Mouse (Mus musculus): ENCODE data around the gene Pgam1. TPM values are rescaled to one million over a fixed set of nuclear protein-coding genes. Genes with fewer than 3 reads are reported as not detected.

Pgam1 gene
- total and polyA plus RNA-seq, 2 experiments from 2014 or later: 416 to 537 TPM

- no peak overlapping the region for H3K9ac ChIP-seq
- 93% methylated on average over 7 of the region's 7 CpGs for WGBS
- ATAC-seq: no peak
These were observed 32.1 kb downstream of the Pgam1 start for GRCm38 (mm10) chr19:41943841-41944240.

DNA sequence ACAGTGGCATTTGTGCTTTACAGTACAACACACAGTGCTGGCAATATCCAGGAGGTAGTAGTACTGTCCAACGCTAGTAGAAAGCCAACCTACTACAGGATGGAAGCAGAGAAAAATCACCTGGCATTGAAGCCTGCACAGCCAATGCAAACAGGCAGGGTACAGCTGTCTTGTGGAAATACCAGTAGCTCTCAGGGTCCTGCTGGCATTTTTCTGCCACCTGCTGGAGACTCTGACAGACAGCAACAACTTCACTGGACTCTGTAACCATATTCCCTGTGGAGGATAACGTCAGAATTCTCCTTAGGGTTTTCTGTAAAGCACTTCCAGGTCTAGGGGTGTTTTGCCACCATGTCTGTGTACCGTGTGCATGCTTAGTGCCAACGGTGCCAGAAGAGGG lies 40.6 kb downstream of the Pgam1 start:
- Histone ChIP-seq H3K27ac (ENCODE audit: low read depth, low read length) (no peak overlapping the region), H3K27me3 (ENCODE audit: insufficient read depth, low read length) (no peaks in the 10 kb centered on the region), H3K4me3 (ENCODE audit: low read depth, low read length) (no peak overlapping the region), H3K9me3 (ENCODE audit: low read length) (no peaks in the 10 kb centered on the region), H3K9ac (no peak overlapping the region), H3K4me2 (ENCODE audit: low read depth) (no peak overlapping the region), H3K36me3 (ENCODE audit: insufficient read depth) (peaks cover 78% of the 10 kb centered on the region), H3K4me1 (ENCODE audit: insufficient read depth) (no peaks in the 10 kb centered on the region)
- ATAC-seq: peak; percentile 54
- peak; percentile 30 for DNase-seq
- TF ChIP-seq CTCF (IDR thresholded peaks at IDR 0.05; ENCODE audit: low read depth): peak; percentile 52; the same call in 1 of the 2 replicates
- WGBS: 86% methylated on average over 4 of the region's 4 CpGs

More at GRCm38 (mm10) chr19:41943841-41944240, 32.1 kb downstream of the Pgam1 start:
- DNase-seq: no peak
- no peaks in the 10 kb centered on the region for H3K27me3 ChIP-seq (ENCODE audit: insufficient read depth, low read length)
- H3K4me2 ChIP-seq (ENCODE audit: low read depth): no peak overlapping the region
- no peak overlapping the region for H3K4me3 ChIP-seq (ENCODE audit: low read depth, low read length)
- H3K9me3 ChIP-seq (ENCODE audit: low read length): no peaks in the 10 kb centered on the region
- TF ChIP-seq CTCF (IDR thresholded peaks at IDR 0.05; ENCODE audit: low read depth): no peak
- H3K36me3 ChIP-seq (ENCODE audit: insufficient read depth): peaks cover 84% of the 10 kb centered on the region
- H3K4me1 ChIP-seq (ENCODE audit: insufficient read depth): no peaks in the 10 kb centered on the region
- no peak overlapping the region for H3K27ac ChIP-seq (ENCODE audit: low read depth, low read length)

DNA sequence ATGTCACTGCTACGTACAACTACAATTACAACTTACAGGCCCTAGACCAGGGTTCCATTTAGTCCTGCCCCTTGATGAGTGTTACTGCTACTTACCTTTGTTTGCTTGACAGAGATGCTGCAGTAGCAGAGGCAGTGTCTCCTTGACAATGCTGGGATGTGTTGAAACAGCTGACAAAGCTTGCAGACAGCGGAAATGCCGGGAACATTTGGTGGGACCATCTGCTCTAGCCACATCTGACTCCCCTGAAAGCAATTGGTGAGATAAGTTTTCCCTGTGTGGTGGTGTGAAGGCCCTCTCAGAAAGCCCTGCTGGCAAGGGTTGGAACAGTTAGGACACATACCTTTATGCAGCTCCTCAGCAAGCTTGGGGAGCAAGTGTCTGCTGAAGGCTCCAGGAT lies 41.9 kb downstream of the Pgam1 start:
- Histone ChIP-seq H3K4me2 (ENCODE audit: low read depth) (no peak overlapping the region), H3K36me3 (ENCODE audit: insufficient read depth) (peaks cover 81% of the 10 kb centered on the region), H3K27me3 (ENCODE audit: insufficient read depth, low read length) (no peaks in the 10 kb centered on the region), H3K27ac (ENCODE audit: low read depth, low read length) (no peak overlapping the region), H3K4me1 (ENCODE audit: insufficient read depth) (no peaks in the 10 kb centered on the region), H3K4me3 (ENCODE audit: low read depth, low read length) (no peak overlapping the region), H3K9ac (no peak overlapping the region), H3K9me3 (ENCODE audit: low read length) (no peaks in the 10 kb centered on the region)
- WGBS: 92% methylated on average over 3 of the region's 3 CpGs
- TF ChIP-seq CTCF (IDR thresholded peaks at IDR 0.05; ENCODE audit: low read depth): no peak
- no peak for ATAC-seq
- DNase-seq: no peak

Other genes with a start within 250 kb of the Pgam1 start
- 37.2 and 61.8 TPM in 2 replicates for gene Slit1, start 168.3 kb upstream of the Pgam1 start, total RNA-seq (2014; rRNA removed)
- 8.7 and 13.4 TPM in 2 replicates for gene Slit1, start 168.3 kb upstream of the Pgam1 start, polyA plus RNA-seq (2015; fragmentation: Nextera tagmentation; extraction: Ambion mirVana)
- gene Arhgap19, start 109.9 kb upstream of the Pgam1 start, total RNA-seq (2014; rRNA removed): 3.9 and 6.0 TPM in 2 replicates
- 3.1 and 3.2 TPM in 2 replicates for gene Arhgap19, start 109.9 kb upstream of the Pgam1 start, polyA plus RNA-seq (2015; fragmentation: Nextera tagmentation; extraction: Ambion mirVana)
- 40.2 and 43.4 TPM in 2 replicates for gene Frat1, start 82.0 kb upstream of the Pgam1 start, total RNA-seq (2014; rRNA removed)
- gene Frat1, start 82.0 kb upstream of the Pgam1 start, polyA plus RNA-seq (2015; fragmentation: Nextera tagmentation; extraction: Ambion mirVana): 48.2 and 52.3 TPM in 2 replicates
- gene Frat2, start 63.8 kb upstream of the Pgam1 start, total RNA-seq (2014; rRNA removed): 14.4 and 22.4 TPM in 2 replicates
- 14.8 and 15.5 TPM in 2 replicates for gene Frat2, start 63.8 kb upstream of the Pgam1 start, polyA plus RNA-seq (2015; fragmentation: Nextera tagmentation; extraction: Ambion mirVana)
- gene Rrp12, start 15.8 kb upstream of the Pgam1 start, total RNA-seq (2014; rRNA removed): 17.0 and 19.5 TPM in 2 replicates
- 12.3 and 14.4 TPM in 2 replicates for gene Rrp12, start 15.8 kb upstream of the Pgam1 start, polyA plus RNA-seq (2015; fragmentation: Nextera tagmentation; extraction: Ambion mirVana)
- 29.6 and 33.3 TPM in 2 replicates for gene Exosc1, start 21.5 kb downstream of the Pgam1 start, total RNA-seq (2014; rRNA removed)
- 69.4 and 71.0 TPM in 2 replicates for gene Exosc1, start 21.5 kb downstream of the Pgam1 start, polyA plus RNA-seq (2015; fragmentation: Nextera tagmentation; extraction: Ambion mirVana)
- gene Zdhhc16, start 21.6 kb downstream of the Pgam1 start, total RNA-seq (2014; rRNA removed): 53.3 and 58.6 TPM in 2 replicates
- gene Zdhhc16, start 21.6 kb downstream of the Pgam1 start, polyA plus RNA-seq (2015; fragmentation: Nextera tagmentation; extraction: Ambion mirVana): 96.8 and 97.4 TPM in 2 replicates
- 42.2 and 66.5 TPM in 2 replicates for gene Mms19, start 69.2 kb downstream of the Pgam1 start, total RNA-seq (2014; rRNA removed)
- 17.4 and 25.8 TPM in 2 replicates for gene Mms19, start 69.2 kb downstream of the Pgam1 start, polyA plus RNA-seq (2015; fragmentation: Nextera tagmentation; extraction: Ambion mirVana)
- gene Ubtd1, start 69.8 kb downstream of the Pgam1 start, total RNA-seq (2014; rRNA removed): 18.7 and 22.2 TPM in 2 replicates
- gene Ubtd1, start 69.8 kb downstream of the Pgam1 start, polyA plus RNA-seq (2015; fragmentation: Nextera tagmentation; extraction: Ambion mirVana): 12.2 and 13.3 TPM in 2 replicates
- gene Ankrd2, start 124.1 kb downstream of the Pgam1 start, total RNA-seq (2014; rRNA removed): 0.69 TPM in 1 of 2 replicates, not detected in the other
- gene Ankrd2, start 124.1 kb downstream of the Pgam1 start, polyA plus RNA-seq (2015; fragmentation: Nextera tagmentation; extraction: Ambion mirVana): 1.2 and 1.4 TPM in 2 replicates
- gene Hoga1, start 133.7 kb downstream of the Pgam1 start, total RNA-seq (2014; rRNA removed): 3.3 and 3.6 TPM in 2 replicates
- gene Hoga1, start 133.7 kb downstream of the Pgam1 start, polyA plus RNA-seq (2015; fragmentation: Nextera tagmentation; extraction: Ambion mirVana): 2.8 and 3.5 TPM in 2 replicates
- 0.15 and 0.24 TPM in 2 replicates for gene 4933411K16Rik, start 140.3 kb downstream of the Pgam1 start, total RNA-seq (2014; rRNA removed)
- not detected in 2 replicates for gene 4933411K16Rik, start 140.3 kb downstream of the Pgam1 start, polyA plus RNA-seq (2015; fragmentation: Nextera tagmentation; extraction: Ambion mirVana)
- 55.9 and 57.0 TPM in 2 replicates for gene Morn4, start 174.4 kb downstream of the Pgam1 start, total RNA-seq (2014; rRNA removed)
- 150 and 167 TPM in 2 replicates for gene Morn4, start 174.4 kb downstream of the Pgam1 start, polyA plus RNA-seq (2015; fragmentation: Nextera tagmentation; extraction: Ambion mirVana)
- gene Pi4k2a, start 178.5 kb downstream of the Pgam1 start, total RNA-seq (2014; rRNA removed): 13.7 and 16.3 TPM in 2 replicates
- 29.7 and 34.1 TPM in 2 replicates for gene Pi4k2a, start 178.5 kb downstream of the Pgam1 start, polyA plus RNA-seq (2015; fragmentation: Nextera tagmentation; extraction: Ambion mirVana)
- 9.5 and 17.5 TPM in 2 replicates for gene Avpi1, start 217.1 kb downstream of the Pgam1 start, total RNA-seq (2014; rRNA removed)
- gene Avpi1, start 217.1 kb downstream of the Pgam1 start, polyA plus RNA-seq (2015; fragmentation: Nextera tagmentation; extraction: Ambion mirVana): 14.3 and 15.4 TPM in 2 replicates
- 8.2 and 11.9 TPM in 2 replicates for gene Marveld1, start 235.5 kb downstream of the Pgam1 start, total RNA-seq (2014; rRNA removed)
- 2.9 and 4.3 TPM in 2 replicates for gene Marveld1, start 235.5 kb downstream of the Pgam1 start, polyA plus RNA-seq (2015; fragmentation: Nextera tagmentation; extraction: Ambion mirVana)

Data from forebrain, postnatal 0 days (tissue).